19 mouse cellular contexts compared by ENCODE assay signal in genomic region chr4:139824572-139825325, GRCm38 (mm10). TPM values are rescaled to one million over a fixed set of nuclear protein-coding genes. Genes with fewer than 3 reads are reported as not detected.
A peak's percentile ranks its signal among the peaks of the same experiment; 100 is the strongest.
DNase-seq lines count a peak whose midpoint lies in the region; ATAC-seq and TF ChIP-seq lines count a peak whose summit lies in the region.
"Had no signal": no experiment of that assay in that cellular context is flagged by ENCODE, and none has a peak within 500 bp of the region (broad histone marks: within the 10 kb centered on the region; RNA-seq: fewer than 3 reads in every experiment).

No protein-coding gene starts in this region.

- no peak for ATAC-seq in forebrain, embryonic 13.5 days
- no peak for ATAC-seq in forebrain, embryonic 16.5 days
- ATAC-seq in embryonic facial prominence, embryonic 15.5 days (ENCODE audit: insufficient number of reproducible peaks, low FRiP score, low TSS enrichment, low read depth), result no peak
- ATAC-seq in midbrain, embryonic 13.5 days, result no peak
- ATAC-seq in stomach, postnatal 0 days (ENCODE audit: low FRiP score, low TSS enrichment), result no peak
- ATAC-seq: activated CD4-positive, CD25-positive, alpha-beta regulatory T cell, adult 4 months had no signal

- DNase-seq in ZHBTc4 (ENCODE audit: low read depth, low spot score) (peak; percentile 26), adipocyte (ENCODE audit: low spot score) (no peak)
- DNase-seq in lung, adult 2 months, result no peak
- no peak for DNase-seq in stomach, postnatal 0 days (ENCODE audit: low spot score)
- DNase-seq: B cell, adult 2 months; cerebellum, adult 9-10 months; gastrocnemius, postnatal 10 days; right cerebral cortex, postnatal 25 days; thymus, postnatal 25 days had no signal

- H3K9me3 ChIP-seq in forebrain, embryonic 13.5 days (replicated peaks), result no peaks in the 10 kb centered on the region
- no peaks in the 10 kb centered on the region for H3K9me3 ChIP-seq in forebrain, embryonic 16.5 days (ENCODE audit: control insufficient read depth, low read length)
- H3K9me3 ChIP-seq in embryonic facial prominence, embryonic 15.5 days (replicated peaks), result no peaks in the 10 kb centered on the region
- H3K9me3 ChIP-seq in midbrain, embryonic 13.5 days, result no peaks in the 10 kb centered on the region
- H3K9me3 ChIP-seq in stomach, postnatal 0 days (ENCODE audit: control insufficient read depth, low read length), result no peaks in the 10 kb centered on the region
- H3K9me3 ChIP-seq: heart, embryonic 12.5 days; hindbrain, embryonic 15.5 days; kidney, embryonic 15.5 days had no signal

- no peak overlapping the region for H3K9ac ChIP-seq in forebrain, embryonic 13.5 days
- no peak overlapping the region for H3K9ac ChIP-seq in forebrain, embryonic 16.5 days (replicated peaks; ENCODE audit: low read depth, low read length)
- H3K9ac ChIP-seq in embryonic facial prominence, embryonic 15.5 days, result no peak overlapping the region
- H3K9ac ChIP-seq in midbrain, embryonic 13.5 days (replicated peaks), result peak overlapping the region; percentile 62; the same call in 1 of the 2 replicates
- H3K9ac ChIP-seq in stomach, postnatal 0 days (ENCODE audit: low read length), result no peak overlapping the region
- H3K9ac ChIP-seq: heart, embryonic 12.5 days; hindbrain, embryonic 15.5 days; kidney, embryonic 15.5 days had no signal

- H3K27ac ChIP-seq in forebrain, embryonic 13.5 days, result no peak overlapping the region
- no peak overlapping the region for H3K27ac ChIP-seq in forebrain, embryonic 16.5 days (ENCODE audit: low read length)
- no peak overlapping the region for H3K27ac ChIP-seq in embryonic facial prominence, embryonic 15.5 days (replicated peaks)
- peak overlapping the region; percentile 93 for H3K27ac ChIP-seq in midbrain, embryonic 13.5 days
- no peak overlapping the region for H3K27ac ChIP-seq in stomach, postnatal 0 days (replicated peaks)
- H3K27ac ChIP-seq: hindbrain, embryonic 15.5 days; kidney, embryonic 15.5 days had no signal

- no peak overlapping the region for H3K4me3 ChIP-seq in forebrain, embryonic 13.5 days
- H3K4me3 ChIP-seq in forebrain, embryonic 16.5 days (replicated peaks; ENCODE audit: low read length), result no peak overlapping the region
- H3K4me3 ChIP-seq in embryonic facial prominence, embryonic 15.5 days (replicated peaks), result no peak overlapping the region
- H3K4me3 ChIP-seq in midbrain, embryonic 13.5 days (replicated peaks), result peak overlapping the region; percentile 30
- H3K4me3 ChIP-seq in lung, adult 2 months (replicated peaks; ENCODE audit: extremely low read depth, low read depth, low read length), result no peak overlapping the region
- no peak overlapping the region for H3K4me3 ChIP-seq in stomach, postnatal 0 days (ENCODE audit: low read depth, low read length)
- H3K4me3 ChIP-seq: heart, embryonic 12.5 days; hindbrain, embryonic 15.5 days had no signal

- H3K36me3 ChIP-seq in forebrain, embryonic 13.5 days (ENCODE audit: poor library complexity, severe bottlenecking), result no peaks in the 10 kb centered on the region
- H3K36me3 ChIP-seq in forebrain, embryonic 16.5 days (ENCODE audit: control insufficient read depth, insufficient read depth), result no peaks in the 10 kb centered on the region
- H3K36me3 ChIP-seq in embryonic facial prominence, embryonic 15.5 days, result no peaks in the 10 kb centered on the region
- H3K36me3 ChIP-seq in midbrain, embryonic 13.5 days, result no peaks in the 10 kb centered on the region
- no peaks in the 10 kb centered on the region for H3K36me3 ChIP-seq in stomach, postnatal 0 days (ENCODE audit: control insufficient read depth, insufficient read depth, low read length)
- H3K36me3 ChIP-seq: G1E; heart, embryonic 12.5 days; hindbrain, embryonic 15.5 days; kidney, embryonic 15.5 days had no signal

- peaks cover 100% of the 10 kb centered on the region for H3K27me3 ChIP-seq in forebrain, embryonic 13.5 days
- H3K27me3 ChIP-seq in forebrain, embryonic 16.5 days (replicated peaks; ENCODE audit: control insufficient read depth, insufficient read depth, low read length), result peaks cover 89% of the 10 kb centered on the region
- peaks cover 96% of the 10 kb centered on the region for H3K27me3 ChIP-seq in embryonic facial prominence, embryonic 15.5 days
- H3K27me3 ChIP-seq in midbrain, embryonic 13.5 days, result peaks cover 95% of the 10 kb centered on the region
- peaks cover 19% of the 10 kb centered on the region for H3K27me3 ChIP-seq in stomach, postnatal 0 days (ENCODE audit: control insufficient read depth, insufficient read depth, low read length)

- no peak for TF ChIP-seq POLR2A in lung, adult 2 months (IDR thresholded peaks at IDR 0.05; ENCODE audit: borderline replicate concordance, extremely low read depth, low read depth, low read length)

- H3K4me2 ChIP-seq in forebrain, embryonic 13.5 days, result peak overlapping the region; percentile 48
- no peak overlapping the region for H3K4me2 ChIP-seq in forebrain, embryonic 16.5 days (ENCODE audit: low read length)
- peak overlapping the region; percentile 36 for H3K4me2 ChIP-seq in embryonic facial prominence, embryonic 15.5 days (replicated peaks)
- H3K4me2 ChIP-seq in midbrain, embryonic 13.5 days (replicated peaks), result peak overlapping the region; percentile 60
- no peak overlapping the region for H3K4me2 ChIP-seq in stomach, postnatal 0 days (replicated peaks; ENCODE audit: low read depth)
- H3K4me2 ChIP-seq: heart, embryonic 12.5 days; kidney, embryonic 15.5 days had no signal

- WGBS in forebrain, embryonic 13.5 days, result under 1% methylated on average over 22 of the region's 22 CpGs
- WGBS in forebrain, embryonic 16.5 days, result under 1% methylated on average over 22 of the region's 22 CpGs
- WGBS in embryonic facial prominence, embryonic 15.5 days, result 5% methylated on average over 22 of the region's 22 CpGs
- WGBS in midbrain, embryonic 13.5 days, result under 1% methylated on average over 22 of the region's 22 CpGs
- WGBS in lung, adult 2 months, result 3% methylated on average over 22 of the region's 22 CpGs
- 1% methylated on average over 22 of the region's 22 CpGs for WGBS in stomach, postnatal 0 days

- H3K4me1 ChIP-seq in forebrain, embryonic 13.5 days, result peaks cover 60% of the 10 kb centered on the region
- peaks cover 35% of the 10 kb centered on the region for H3K4me1 ChIP-seq in forebrain, embryonic 16.5 days (replicated peaks; ENCODE audit: control insufficient read depth, insufficient read depth, low read length)
- peaks cover 42% of the 10 kb centered on the region for H3K4me1 ChIP-seq in embryonic facial prominence, embryonic 15.5 days
- H3K4me1 ChIP-seq in midbrain, embryonic 13.5 days (replicated peaks), result peaks cover 94% of the 10 kb centered on the region
- no peaks in the 10 kb centered on the region for H3K4me1 ChIP-seq in lung, adult 2 months (ENCODE audit: control insufficient read depth, insufficient read depth, low read length)
- 0 out of 2 replicates have a peak, but pooled peaks cover 5% of the 10 kb centered on the region for H3K4me1 ChIP-seq in stomach, postnatal 0 days (replicated peaks; ENCODE audit: control insufficient read depth, insufficient read depth)

- TF ChIP-seq CTCF in lung, adult 2 months (IDR thresholded peaks at IDR 0.05; ENCODE audit: insufficient read depth, low read length), result no peak
- TF ChIP-seq CTCF in stomach, postnatal 0 days (IDR thresholded peaks at IDR 0.05; ENCODE audit: low read depth), result no peak

- no peak for TF ChIP-seq EP300 in stomach, postnatal 0 days (optimal IDR thresholded peaks at IDR 0.05)

RNA-seq across cellular contexts. Expression of gene Pax7, which starts 8.6 kb away (rescaled TPM):
- 0.04 and 0.09 TPM in 2 replicates for polyA plus RNA-seq in forebrain, embryonic 13.5 days (2015; fragmentation: Nextera tagmentation; extraction: Ambion mirVana)
- 0.15 TPM in 1 of 2 replicates, not detected in the other for polyA plus RNA-seq in forebrain, embryonic 16.5 days (2015; fragmentation: Nextera tagmentation; extraction: Ambion mirVana)
- 1.7 and 2.6 TPM in 2 replicates for polyA plus RNA-seq in embryonic facial prominence, embryonic 15.5 days (2015; fragmentation: Nextera tagmentation; extraction: Ambion mirVana)
- 4.9 and 6.5 TPM in 2 replicates for polyA plus RNA-seq in midbrain, embryonic 13.5 days (2015; fragmentation: Nextera tagmentation; extraction: Ambion mirVana)
- polyA plus RNA-seq in lung, adult 2 months (2012; rRNA removed), result 0.06 and 0.18 TPM in 2 replicates
- polyA plus RNA-seq in stomach, postnatal 0 days (2015; fragmentation: Nextera tagmentation; extraction: Ambion mirVana), result 0.02 TPM in 1 of 2 replicates, not detected in the other
- polyA plus RNA-seq: activated CD4-positive, CD25-positive, alpha-beta regulatory T cell, adult 4 months; G1E; liver, embryonic 16.5 days had no signal

Comparison
In these comparisons a context has a peak if more than half of its experiments do, and no peak if none do; other contexts are left out.
1. H3K4me2 ChIP-seq: peak in forebrain, embryonic 13.5 days (single experiment), embryonic facial prominence, embryonic 15.5 days (single experiment) and midbrain, embryonic 13.5 days (single experiment); none in forebrain, embryonic 16.5 days (single experiment) and stomach, postnatal 0 days (single experiment).